Mouse (Mus musculus) kidney, postnatal 10 days (tissue): ENCODE measurements around the gene Fam160a1.

Source experiments
- DNase-seq: peaks from one replicate; pipeline ENCODE4 v3.0.0; 2021; ENCODE audit warnings: mixed read lengths

Gene Fam160a1

GRCm38 (mm10) chr3:85817191-85817590 lies at the start of gene Fam160a1:
Gene Fam160a1, minus strand, starts transcription at chr3:85817291.
- no peak for DNase-seq

DNA sequence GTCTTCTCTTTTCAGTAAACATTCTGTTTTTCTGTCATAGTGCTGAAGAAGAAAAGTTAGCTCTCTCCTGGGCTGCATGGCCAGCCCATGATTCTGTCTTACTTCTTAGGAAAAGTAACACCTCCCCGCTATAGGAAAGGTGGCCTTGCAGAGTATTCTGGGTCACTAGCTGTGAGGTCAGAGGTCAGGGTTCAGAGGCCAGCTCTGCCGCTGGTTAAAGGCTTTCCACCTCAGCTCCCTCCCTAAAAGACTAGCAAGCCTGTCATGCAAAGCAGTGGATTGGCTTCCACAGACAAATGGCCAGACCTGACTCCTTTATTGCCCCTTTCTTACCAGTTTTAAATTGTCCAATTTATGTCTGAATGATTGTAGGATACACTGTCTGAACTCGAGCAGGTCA lies 46.9 kb upstream of the Fam160a1 start:
- DNase-seq, result no peak

GRCm38 (mm10) chr3:85862886-85863285 lies 45.8 kb upstream of the Fam160a1 start:
- DNase-seq, result no peak

DNA sequence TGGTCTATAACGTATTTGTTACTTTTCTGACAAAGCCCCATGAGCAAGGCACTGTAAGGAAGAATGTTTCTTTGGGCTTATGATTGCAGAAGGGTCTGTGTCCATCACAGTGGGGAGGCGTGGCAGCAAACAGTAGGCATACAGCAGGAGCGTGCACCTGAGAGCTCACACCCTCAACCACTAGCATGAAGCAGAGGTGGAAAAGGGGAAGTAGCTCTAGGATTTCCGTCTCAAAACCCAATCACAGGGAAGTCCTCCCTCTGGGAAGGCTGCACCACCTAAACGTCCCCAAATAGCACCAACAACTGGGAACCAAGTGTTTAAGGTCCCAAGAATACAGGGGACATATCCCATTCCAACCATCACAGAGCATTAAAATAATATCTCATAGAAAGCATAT lies 43.9 kb upstream of the Fam160a1 start:
- no peak for DNase-seq

DNA sequence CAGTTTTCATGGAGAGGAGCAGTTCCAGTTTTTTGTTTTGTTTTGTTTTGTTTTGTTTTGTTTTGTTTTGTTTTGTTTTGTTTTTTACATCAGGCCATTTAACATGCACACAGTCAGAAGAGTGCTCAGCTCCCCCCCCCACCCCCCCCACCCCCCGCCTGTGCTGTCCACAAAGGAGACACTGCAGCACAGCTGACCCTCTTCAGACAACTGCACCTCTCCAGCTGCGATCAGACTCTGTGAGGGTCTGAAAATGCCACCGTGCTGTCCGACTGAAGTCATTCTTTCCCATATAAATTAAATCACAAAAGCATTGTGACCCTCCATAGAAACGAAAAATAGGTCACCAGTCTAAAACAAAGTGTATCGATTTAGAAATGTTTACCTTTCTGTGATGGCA lies 42.2 kb upstream of the Fam160a1 start:
- no peak for DNase-seq

DNA sequence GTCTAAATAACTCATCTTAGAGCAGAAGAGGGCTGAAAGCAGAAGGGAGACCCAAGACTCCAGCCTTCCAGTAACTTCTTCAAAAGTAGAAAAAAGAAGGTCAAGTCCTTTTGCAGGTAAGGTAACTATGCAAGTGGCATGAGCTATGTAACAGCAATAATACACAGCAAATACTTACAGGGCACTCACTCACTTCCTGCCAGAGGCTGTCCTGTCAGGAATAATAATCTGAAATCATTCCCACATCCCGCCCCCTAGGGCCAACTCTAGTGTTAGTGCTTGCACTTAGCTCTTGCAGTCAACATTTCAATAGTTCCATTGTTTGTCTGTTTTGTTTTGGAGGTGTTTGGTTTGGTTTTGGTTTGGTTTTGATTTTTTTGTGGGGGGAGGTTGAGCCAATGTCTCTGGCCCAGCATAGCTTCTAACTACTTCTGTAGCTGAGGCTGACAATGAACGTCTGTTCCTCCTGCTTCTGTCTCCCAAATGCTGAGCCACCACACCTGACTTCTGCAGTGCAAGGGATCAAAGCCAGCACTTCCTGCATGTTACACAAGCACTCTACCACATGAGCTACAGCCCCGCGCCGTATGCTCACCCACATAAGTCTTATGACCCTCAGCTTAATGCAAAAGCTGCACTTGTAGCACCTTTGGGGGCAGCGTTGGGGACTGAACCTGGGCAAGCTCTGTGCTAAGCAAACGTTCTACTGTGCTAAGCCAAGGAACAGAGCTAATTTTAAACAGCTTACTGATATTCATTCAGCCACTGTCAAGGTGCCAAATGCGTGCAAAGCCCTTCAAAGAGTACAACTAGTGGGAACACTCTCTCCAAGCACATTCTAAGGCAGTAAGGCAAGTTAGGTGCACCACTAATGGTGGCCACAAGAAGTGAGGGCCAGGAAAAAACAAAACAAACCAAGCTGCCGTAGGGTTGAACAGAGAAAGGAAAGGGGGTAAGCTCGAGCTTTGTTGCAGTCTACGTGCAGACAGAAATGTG lies 41.3 kb upstream of the Fam160a1 start:
- DNase-seq, result no peak

DNA sequence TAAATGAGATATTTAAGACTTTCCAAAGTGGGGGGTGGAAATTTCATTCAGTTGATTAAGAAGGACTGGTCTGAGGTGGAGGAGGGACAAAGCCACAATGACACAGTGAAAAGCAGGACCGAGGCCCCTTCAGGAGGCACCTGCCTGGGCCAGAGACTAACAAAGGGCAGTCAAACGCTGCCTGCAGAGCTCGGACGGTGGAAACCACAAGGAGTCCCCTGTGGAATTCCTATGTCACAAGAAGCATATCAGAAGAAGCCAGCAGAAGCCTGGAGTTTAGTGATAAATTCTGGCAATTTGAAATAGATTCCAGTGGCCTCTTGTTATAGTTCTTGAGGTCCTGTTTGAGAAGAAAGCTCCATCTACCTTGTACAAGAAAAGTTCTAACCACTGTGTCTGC lies 40.0 kb upstream of the Fam160a1 start:
- no peak for DNase-seq

- no peak for DNase-seq
Measured at GRCm38 (mm10) chr3:85855947-85856346, 38.9 kb upstream of the Fam160a1 start.

DNA sequence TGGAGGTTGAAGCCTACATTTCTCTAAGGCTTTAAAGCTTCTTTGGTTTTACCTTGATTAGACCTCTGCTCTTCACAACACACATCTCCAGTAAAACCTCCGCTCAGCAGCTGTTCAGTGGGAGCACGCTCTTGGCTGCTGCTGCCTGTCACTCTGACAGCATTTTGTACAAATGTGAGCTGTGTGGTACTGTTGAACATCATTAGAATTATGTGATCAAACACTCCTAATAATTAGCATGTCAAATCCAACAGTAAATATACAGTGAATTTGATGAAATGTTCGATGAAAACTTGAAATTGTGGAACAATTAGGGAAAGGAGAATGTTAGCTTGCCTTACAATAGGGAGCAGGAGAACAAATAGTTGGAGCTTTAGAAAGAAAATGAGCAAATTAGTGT lies 38.0 kb upstream of the Fam160a1 start:
- DNase-seq, result no peak

DNA sequence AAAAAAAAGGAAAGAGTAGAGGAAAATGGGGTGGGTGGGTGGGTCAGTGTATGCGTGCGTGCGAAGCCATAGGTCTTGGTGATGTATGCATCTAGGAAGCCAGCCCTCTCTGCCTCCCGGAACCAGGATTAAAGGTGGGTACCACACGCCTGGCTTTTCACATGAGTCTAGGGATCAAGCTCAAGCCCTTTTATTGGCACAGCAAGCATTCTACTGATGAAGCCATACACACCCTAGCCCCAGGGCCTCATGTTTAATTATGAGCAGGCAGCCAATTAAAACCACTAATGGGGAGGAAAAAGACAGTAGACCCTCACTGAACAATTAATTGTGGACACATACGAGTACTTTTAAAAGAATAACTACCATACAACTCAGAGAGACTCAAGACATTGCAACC lies 37.1 kb upstream of the Fam160a1 start:
- DNase-seq, result no peak

DNA sequence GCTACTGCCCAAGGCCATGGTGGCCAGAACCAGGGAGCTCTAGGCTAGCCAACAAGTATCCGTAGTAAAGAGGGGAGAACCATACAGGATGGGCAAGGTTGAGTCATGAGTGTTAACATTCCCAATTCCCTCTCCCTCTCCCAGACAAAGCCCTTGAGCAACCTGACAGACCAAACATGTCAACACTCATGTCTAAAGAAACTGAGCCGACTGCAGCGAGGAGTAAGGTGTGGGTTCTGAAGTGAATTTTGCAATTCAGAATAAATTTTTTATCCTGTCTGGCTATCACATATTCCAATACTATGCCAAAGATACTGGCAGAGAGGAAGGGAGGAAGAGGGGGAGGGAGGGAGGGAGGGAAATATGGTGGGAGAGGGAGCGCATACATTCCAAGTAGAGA lies 36.6 kb upstream of the Fam160a1 start:
- DNase-seq, result no peak

DNA sequence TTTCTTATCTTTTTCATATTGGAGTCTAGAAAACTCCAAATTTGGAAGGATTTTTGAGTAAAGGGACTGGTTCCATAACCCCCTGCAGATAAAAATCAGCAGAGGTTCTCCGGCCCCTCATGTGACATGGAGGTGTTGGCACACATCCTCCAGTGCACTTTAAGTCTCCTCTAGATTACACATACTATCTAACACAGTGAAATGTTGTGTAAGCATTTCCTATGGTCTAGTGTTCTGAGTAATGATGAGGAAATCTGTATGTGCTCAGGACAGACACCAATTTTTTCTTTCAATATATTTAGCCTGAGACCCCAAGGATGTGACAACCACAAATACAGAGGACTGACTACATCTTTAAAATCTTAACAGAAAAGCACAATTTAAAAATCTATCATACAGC lies 33.0 kb upstream of the Fam160a1 start:
- no peak for DNase-seq

GRCm38 (mm10) chr3:85846316-85846715 lies 29.2 kb upstream of the Fam160a1 start:
- no peak for DNase-seq

DNA sequence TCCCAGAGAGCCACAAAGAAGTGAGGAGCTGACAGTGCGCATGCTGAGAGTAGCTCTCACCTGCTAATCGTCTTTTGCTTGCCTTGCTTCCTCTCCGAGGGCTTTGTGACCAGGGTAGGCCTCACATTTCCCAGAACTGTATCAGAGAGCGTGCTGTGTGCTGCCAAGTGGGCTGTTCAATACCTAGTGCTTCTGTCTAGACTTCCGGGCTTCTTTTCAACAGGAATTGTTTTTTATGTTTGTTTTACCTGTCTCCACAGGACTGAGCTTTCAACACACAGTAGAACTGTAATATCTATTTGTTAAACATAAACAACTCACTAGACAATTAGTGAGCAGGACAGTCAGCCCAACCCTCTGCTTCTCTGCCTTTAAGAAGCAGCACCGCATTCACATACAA lies 28.2 kb upstream of the Fam160a1 start:
- no peak for DNase-seq

DNA sequence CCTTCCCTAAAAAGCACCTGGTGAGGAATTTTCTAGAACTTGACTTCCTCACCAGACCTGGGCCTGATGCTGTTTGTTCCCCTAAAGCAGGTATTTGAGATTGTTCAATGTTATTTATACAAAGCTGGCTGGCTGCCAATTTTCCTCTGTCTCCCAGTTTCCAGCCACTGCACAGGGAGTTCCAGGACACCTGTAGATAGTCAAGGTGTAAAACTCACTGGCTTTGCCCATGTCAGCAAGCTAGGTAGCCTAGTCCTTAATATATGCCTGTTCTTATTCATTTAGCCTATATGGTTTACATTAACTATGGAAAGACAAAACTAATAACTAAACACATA lies 25.8 kb upstream of the Fam160a1 start:
- peak; percentile 38 for DNase-seq

GRCm38 (mm10) chr3:85842177-85842880 lies 25.2 kb upstream of the Fam160a1 start:
- DNase-seq, result no peak

DNA sequence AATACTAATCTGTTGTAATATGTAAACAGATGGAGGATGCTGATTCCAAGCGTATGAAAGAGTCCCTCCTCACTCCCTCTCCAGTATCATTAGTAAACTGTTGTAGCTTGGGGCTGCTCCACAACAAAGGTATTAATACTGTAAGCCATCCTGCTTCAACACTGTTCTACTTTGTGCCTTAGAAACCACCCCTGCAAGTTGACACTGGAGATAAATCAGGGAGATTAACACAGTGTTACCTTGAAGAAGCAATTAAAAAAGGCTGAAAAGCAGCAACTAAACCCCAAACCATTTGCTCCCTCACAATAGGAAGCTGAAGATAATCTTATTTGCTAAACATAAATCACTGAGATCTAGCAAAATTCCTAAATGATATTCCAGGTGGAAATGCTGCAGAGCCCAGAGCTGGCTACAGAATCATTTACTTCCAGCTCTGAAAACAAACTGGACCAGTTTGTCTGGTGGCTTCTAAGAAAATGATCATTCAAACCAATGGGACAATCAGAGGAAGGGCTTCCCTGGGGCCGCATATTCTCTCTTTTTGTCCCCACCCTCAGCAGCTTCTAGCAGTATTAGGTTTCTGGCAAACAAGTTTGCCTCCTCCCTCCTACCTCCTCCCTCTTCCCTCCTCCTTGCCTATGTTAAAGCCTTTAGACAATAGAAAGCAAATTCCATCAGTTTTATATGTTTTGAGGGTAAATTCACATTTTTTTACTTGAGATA lies 24.5 kb upstream of the Fam160a1 start:
- DNase-seq, result no peak

- DNase-seq, result no peak
Measured at GRCm38 (mm10) chr3:85833627-85834026, 16.5 kb upstream of the Fam160a1 start.

DNA sequence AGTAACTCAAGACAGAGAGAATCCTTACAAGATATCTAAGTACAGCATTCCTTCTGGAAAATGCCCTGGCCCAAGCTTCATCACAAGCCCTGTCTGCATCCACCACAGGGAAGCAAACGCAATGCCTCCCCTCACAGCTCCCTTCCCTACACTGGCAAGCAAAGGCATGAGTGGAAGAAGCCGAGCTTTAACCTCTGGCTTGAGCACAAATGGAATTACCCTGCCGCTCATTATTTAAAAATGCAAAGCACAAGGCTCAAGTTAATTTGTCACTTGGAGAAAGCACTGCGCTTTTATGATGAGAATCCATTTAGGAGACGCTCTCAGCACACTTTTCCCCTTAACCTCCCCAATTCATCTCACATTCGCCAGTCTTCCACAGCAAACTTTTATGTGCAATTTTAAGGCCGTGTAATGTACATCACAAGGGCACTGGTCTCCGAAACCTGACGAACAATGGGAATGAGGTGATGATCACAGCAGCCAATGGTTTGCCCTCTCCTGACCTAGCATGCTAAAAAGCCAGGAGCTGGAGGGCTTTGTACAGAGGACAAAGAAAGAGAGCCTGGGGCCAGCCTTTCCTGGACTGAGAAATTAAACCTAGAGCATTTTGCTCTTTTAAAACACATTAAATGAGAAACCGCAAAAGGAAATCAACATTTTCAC lies 15.5 kb upstream of the Fam160a1 start:
- peak; percentile 41 for DNase-seq

- DNase-seq, result peak; percentile 51
Measured at GRCm38 (mm10) chr3:85831785-85832184, 14.7 kb upstream of the Fam160a1 start.

DNA sequence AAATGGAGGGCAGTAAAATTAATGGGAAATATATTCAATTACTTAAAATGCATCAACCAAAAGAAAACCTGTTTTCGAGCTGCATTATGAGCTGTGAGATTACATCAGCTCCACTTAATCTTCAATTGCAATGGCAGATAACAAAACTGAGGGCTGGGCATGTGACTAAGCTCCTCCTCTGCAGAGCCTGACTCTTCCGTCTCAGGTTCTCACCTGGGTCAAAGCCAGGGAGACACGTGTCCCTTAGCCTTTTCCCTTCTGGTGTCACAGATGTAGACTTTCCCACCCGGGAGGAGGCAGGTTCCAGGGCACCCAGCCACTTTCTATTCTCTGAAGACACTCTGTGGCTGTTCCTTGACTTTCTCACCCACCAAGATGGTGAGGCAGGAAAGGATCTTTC lies 12.0 kb upstream of the Fam160a1 start:
- peak; percentile 39 for DNase-seq

GRCm38 (mm10) chr3:85827815-85828214 lies 10.7 kb upstream of the Fam160a1 start:
- no peak for DNase-seq

- no peak for DNase-seq
Measured at GRCm38 (mm10) chr3:85827283-85827682, 10.2 kb upstream of the Fam160a1 start.
